Mouse (Mus musculus) retina, postnatal 7 days (tissue): ENCODE data around the gene Mars.

Source experiments
- DNase-seq: peaks from one replicate; pipeline ENCODE4 v3.0.0-alpha.2; 2012; ENCODE audit warnings: low read depth, low spot score

Gene Mars

GRCm38 (mm10) chr10:127311476-127312355 lies at the start of gene Mars:
Gene Mars, minus strand, starts transcription at chr10:127311786.
- DNase-seq: peak; percentile 96

GRCm38 (mm10) chr10:127360714-127361113 lies 49.1 kb upstream of the Mars start:
- no peak for DNase-seq

DNA sequence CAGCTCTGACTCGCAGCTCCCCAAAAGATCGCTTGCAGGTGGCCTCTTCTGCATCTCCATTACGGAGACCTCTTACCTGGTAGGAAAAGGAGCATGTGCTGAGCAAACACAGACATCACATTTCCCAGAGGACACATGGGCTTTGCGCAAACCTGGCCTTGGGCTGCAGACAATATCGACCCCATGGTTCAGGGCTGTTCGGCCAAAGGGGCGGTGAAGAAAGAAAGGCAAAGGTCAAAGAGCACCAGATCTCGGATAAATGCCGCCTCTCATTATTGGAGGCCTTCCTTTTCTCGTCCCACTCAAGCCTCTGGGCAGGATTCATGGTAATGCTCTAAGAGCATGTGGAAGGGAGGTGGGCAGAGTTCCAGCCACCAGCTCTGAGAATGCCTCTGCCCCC lies 43.8 kb upstream of the Mars start:
- no peak for DNase-seq

DNA sequence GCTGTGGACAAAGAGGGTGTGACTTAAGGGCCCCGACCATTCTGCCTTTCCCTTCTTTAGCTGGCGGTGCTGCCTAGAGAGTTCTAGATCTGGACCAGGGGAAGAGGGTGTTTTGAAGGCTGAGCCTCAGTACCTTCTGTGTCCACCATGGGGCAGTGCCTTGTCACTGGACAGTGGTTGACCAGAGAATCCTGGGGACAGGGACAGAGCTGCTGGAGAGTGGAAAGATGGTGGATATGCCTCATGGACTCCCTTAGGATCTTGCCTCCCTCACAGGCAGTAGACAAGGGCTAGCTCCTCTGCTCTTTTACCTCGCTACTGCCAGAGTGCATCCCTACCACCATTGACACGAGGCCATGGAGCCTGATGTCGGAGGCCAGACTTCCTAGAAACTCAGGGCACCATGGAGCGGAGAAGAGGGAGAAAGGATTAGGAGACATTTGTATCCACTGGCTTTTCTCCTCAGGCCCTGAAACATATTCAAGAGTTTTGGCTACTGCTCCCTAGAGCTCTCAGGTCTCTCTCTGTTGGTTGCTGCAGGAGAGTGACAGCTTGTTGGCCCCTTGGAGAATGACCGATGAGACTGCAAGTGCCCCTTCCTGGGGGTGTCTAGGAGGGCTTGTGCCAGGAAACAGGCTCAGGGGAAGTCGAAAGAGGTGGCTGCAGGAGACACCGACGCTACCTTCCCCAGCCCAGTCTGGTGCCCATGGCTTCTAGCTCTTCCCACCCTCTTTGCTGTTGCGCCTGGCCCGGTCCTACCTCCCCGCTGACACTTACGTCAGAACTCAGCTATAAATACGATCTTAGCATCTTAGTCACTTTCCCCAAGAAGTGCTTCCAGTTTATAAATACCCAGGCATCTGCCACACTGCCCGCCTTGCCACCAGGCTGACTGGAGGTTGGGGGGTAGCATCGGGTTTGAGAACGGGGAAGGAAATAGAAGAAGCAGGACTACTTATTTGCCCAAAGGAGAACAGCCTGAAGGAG lies 42.6 kb upstream of the Mars start, which contains the start of gene Inhbe:
Inhbe (minus strand) TSS at position 503 of the 987 bp plus-strand sequence.
- no peak for DNase-seq

GRCm38 (mm10) chr10:127352766-127353165 lies 41.2 kb upstream of the Mars start:
- no peak for DNase-seq

GRCm38 (mm10) chr10:127352187-127352586 lies 40.6 kb upstream of the Mars start:
- DNase-seq: no peak

DNA sequence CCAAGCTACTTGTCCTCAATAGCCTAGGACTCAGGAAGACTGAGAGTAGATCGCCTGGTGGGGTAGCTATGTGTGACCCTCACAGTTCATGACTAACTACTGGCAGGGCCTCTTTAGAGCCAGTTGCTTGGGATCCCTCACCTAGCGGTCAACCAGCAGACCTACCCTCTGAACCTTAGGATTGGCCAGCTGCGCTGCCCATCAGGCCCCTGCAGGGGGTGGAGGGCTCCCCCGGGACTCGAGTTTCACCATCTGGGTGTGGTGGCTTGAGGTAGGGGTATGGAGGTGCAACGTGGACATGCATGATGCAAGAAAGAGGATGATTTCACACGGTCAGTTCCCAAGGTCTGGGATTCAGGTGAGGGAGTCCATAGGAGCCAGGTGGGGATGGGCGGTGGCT lies 40.1 kb upstream of the Mars start:
- no peak for DNase-seq

DNA sequence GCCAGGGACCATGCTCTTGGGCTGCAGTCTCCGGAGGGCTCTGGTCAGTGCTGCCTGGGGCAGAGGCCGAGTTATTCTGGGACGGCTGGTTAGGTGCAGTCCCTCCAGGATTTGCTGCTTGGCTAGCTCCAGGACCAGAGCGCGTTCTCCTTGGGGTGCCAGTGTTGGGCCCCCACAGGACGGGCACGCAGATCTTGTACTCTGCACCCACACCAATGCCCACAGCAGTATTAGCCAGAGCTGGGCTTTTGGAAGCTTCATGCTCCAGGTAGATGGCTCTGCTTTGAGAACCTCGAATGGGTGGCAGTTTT lies 39.7 kb upstream of the Mars start:
- DNase-seq: no peak

GRCm38 (mm10) chr10:127350594-127351284 lies 39.2 kb upstream of the Mars start:
- DNase-seq: peak; percentile 41

GRCm38 (mm10) chr10:127349810-127350209 lies 38.2 kb upstream of the Mars start:
- no peak for DNase-seq

GRCm38 (mm10) chr10:127348957-127349356 lies 37.4 kb upstream of the Mars start:
- no peak for DNase-seq

GRCm38 (mm10) chr10:127346173-127346572 lies 34.6 kb upstream of the Mars start:
- no peak for DNase-seq

DNA sequence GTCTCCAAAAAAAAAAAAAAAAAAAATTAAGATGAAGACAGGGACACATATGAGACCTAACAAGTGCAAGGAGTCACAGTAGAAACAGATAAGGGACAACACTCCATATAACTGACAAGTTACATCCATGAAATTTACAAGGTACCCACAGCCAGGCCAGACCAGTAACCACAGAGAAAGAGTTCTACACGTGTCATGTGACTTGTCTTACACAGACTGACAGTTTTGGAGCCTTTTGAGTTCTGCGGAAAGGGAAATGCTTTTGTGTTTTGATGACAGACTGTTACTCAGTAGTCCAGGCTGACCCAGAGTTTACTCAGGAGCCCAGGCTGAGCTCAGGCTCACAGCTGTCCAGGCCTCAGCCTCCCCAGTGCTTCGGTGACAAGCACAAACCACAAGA lies 31.4 kb upstream of the Mars start:
- DNase-seq: no peak

DNA sequence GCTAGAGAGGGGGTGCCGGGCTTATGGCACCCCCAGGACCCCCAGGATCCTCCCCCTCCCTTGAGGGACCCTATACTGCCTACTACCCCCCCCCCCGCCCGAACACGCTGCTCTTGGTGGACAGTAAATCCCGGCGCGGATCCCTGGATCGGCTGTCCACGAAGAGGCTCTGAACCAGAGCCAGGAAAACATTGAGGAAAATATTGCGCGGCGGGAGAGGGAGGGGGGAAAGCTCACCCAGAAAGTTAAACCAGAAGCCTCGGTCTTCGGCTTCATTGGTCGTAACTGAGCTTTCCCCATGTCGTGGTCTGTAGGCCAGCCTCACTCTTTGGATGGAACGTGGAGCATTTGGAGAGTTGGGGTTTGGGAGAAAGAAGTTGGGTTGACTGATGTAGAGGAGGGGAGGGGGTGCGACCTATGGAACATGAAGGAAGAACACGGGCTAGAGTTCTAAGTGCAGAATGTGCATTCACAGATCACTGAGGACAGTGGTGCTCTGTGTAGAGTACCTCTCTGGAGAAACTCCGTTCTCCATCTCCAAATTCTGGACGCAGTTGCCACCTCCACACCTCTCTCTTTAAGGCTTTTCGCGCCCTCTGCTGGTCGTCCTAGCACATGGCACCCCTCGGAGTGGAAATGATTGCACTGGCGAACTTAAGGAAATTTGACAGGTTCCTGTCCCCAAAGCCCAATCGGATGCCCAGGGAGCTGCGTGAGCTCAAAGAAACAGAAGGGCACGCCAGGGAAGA lies 30.5 kb upstream of the Mars start, which contains the start of gene Gli1:
Gli1 (minus strand) TSS at position 84 of the 749 bp plus-strand sequence.
- DNase-seq: peak; percentile 76

DNA sequence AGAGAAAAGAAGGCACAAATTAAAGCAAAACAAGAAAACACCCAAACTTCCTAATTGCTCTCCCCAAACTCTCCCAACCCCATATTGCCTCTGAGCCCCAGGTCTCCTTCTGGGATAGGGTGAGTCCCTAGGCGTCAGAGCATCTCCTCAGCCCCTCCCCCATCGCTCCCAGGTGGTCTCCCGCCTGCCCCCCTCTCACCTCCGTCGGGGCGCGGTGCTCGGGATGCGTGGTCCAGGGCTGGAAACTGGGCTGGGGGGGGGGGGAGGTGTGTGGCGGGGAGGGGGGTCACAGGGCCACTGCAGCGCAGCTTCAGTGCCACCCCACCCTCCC lies 29.7 kb upstream of the Mars start:
- DNase-seq: no peak

DNA sequence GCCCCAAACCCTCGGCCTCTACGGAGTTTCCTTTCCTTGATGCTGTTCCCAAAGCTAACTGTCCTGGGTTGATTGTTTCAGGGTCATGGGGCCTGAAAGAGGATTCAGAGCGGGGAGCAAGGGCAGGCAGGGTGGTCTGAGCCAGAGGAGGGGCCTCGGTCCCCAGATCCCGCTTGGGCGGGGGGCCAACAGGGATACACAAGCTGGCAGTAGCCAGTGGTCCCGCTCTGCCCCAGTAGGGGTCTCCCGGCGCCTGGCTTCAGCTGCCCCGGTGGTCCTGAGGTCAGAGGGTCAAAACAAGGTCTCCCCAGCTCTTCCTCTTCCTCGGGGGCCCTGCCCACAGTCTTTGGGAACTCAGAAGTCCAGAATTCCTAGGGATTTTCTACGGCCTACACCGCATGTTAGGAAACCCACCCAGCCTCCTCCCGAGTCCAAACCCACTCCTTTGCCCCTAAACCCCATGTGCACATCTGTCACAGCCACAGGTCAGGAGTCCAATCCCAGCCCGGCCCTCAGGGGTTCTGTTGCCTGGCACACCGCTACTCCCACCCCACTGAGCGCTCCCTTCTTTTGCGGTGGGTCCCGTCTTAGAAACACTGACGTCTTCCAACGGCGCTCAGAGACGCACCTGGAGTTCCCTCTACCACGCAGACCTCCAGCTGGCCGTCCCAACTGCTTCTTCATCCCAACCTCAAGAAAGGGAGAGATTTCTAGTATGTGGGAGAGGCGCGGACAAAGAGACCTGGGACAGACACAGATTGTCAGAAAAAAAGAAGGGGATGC lies 29.2 kb upstream of the Mars start:
- DNase-seq: no peak

DNA sequence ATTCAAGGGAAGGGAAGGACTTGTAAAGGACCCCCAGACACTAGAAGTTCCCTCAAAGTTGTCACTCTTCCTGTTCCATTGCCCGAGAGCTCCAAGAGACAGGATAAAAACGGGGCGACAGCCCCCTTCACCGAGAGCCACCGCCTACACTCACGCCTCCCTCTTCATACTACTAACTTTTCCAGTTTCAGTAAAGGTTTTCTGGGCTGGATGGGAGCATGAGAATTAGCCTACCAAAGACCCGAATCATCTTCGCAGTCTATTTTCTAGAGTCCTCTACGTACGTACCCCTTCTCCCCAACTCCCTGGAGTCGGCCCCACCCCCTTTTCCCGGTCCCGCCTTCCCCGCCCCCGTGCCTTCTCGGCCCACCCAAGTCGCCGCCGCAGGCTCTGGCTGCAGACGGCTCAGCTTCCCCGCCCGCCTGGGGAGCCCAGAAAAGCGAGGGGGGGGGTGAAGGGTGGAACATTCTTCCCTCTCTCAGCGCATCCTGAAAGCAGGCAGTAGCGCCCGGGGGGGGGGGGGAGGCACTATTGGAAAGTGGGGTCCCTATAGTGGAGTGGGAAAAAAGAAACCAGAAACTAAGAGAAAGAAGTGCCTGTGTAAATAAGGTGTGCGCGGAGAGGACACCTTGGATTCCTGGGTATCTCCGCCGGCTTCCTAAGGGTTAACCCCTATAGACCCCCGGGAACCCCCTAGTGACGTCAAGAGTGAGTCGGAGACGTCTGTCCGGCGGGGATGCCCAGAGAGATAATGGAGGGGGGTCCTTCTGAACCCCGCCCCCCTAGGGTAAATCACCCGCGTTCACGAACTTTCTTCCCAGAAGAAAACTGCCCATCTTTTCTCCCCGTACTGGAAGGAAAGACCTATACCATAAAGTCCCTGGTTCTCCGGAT lies 28.3 kb upstream of the Mars start:
- no peak for DNase-seq

- peak; percentile 79 for DNase-seq
These were observed 27.5 kb upstream of the Mars start for GRCm38 (mm10) chr10:127338930-127339682.
